Mouse (Mus musculus): Measurements from ENCODE around the gene Cabp1. TPM values are rescaled to one million over a fixed set of nuclear protein-coding genes. Genes with fewer than 3 reads are reported as not detected.

The Cabp1 gene
- polyA plus RNA-seq, 1 experiment = not detected

GRCm38 (mm10) chr5:115152132-115152956 is 41.8 kb downstream of the Cabp1 start:
- TF ChIP-seq GATA1 (IDR thresholded peaks at IDR 0.05; ENCODE audit: low read length) = no peak

GRCm38 (mm10) chr5:115151457-115151856 is 42.7 kb downstream of the Cabp1 start:
- no peak for TF ChIP-seq GATA1 (IDR thresholded peaks at IDR 0.05; ENCODE audit: low read length)

GRCm38 (mm10) chr5:115150991-115151390 is 43.2 kb downstream of the Cabp1 start:
- no peak for TF ChIP-seq GATA1 (IDR thresholded peaks at IDR 0.05; ENCODE audit: low read length)

- TF ChIP-seq GATA1 (IDR thresholded peaks at IDR 0.05; ENCODE audit: low read length) = no peak
Measured at GRCm38 (mm10) chr5:115149675-115150459, 44.3 kb downstream of the Cabp1 start.

- TF ChIP-seq GATA1 (IDR thresholded peaks at IDR 0.05; ENCODE audit: low read length) = no peak
Measured at GRCm38 (mm10) chr5:115148378-115148777, 45.8 kb downstream of the Cabp1 start.

GRCm38 (mm10) chr5:115147388-115147787 is 46.8 kb downstream of the Cabp1 start:
- TF ChIP-seq GATA1 (IDR thresholded peaks at IDR 0.05; ENCODE audit: low read length) = no peak

- no peak for TF ChIP-seq GATA1 (IDR thresholded peaks at IDR 0.05; ENCODE audit: low read length)
Measured at GRCm38 (mm10) chr5:115146747-115147130, 47.4 kb downstream of the Cabp1 start.

GRCm38 (mm10) chr5:115145976-115146746 is 48.0 kb downstream of the Cabp1 start:
- TF ChIP-seq GATA1 (IDR thresholded peaks at IDR 0.05; ENCODE audit: low read length) = no peak

- no peak for TF ChIP-seq GATA1 (IDR thresholded peaks at IDR 0.05; ENCODE audit: low read length)
Measured at GRCm38 (mm10) chr5:115145253-115145968, 48.8 kb downstream of the Cabp1 start.

- TF ChIP-seq GATA1 (IDR thresholded peaks at IDR 0.05; ENCODE audit: low read length) = no peak
Measured at GRCm38 (mm10) chr5:115144471-115144870, 49.7 kb downstream of the Cabp1 start.

- TF ChIP-seq GATA1 (IDR thresholded peaks at IDR 0.05; ENCODE audit: low read length) = no peak
Measured at GRCm38 (mm10) chr5:115143552-115143951, 50.6 kb downstream of the Cabp1 start.

GRCm38 (mm10) chr5:115142166-115142697 is 51.9 kb downstream of the Cabp1 start:
- no peak for TF ChIP-seq GATA1 (IDR thresholded peaks at IDR 0.05; ENCODE audit: low read length)

- no peak for TF ChIP-seq GATA1 (IDR thresholded peaks at IDR 0.05; ENCODE audit: low read length)
Measured at GRCm38 (mm10) chr5:115140726-115141125, 53.5 kb downstream of the Cabp1 start.

- TF ChIP-seq GATA1 (IDR thresholded peaks at IDR 0.05; ENCODE audit: low read length) = no peak
Measured at GRCm38 (mm10) chr5:115139124-115139523, 55.1 kb downstream of the Cabp1 start.

All from G1E-ER4 (cell line).